Mouse (Mus musculus): ENCODE measurements around the gene Ifitm1.

Ifitm1 gene

DNA sequence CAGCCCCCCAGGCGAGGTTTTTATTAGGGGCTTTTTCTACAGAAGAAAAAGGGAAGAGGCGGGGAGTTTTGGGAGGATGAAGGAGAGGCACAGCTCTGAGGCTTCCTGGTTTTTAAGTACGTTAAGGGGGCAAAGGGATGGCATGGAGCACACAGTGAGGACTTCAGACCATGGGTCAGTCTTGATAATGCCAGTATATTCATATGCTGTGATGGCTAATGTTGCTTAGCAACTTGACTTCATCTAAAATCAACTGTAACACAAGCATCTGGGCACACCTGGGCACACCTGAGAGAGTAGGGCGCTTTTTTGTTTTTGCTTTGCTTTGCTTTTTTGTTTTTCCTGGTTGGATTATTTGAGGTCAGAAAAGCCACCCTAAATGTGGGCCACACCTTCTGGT, at the start of gene Ifitm1:
Gene Ifitm1, plus strand, starts transcription at position 301 of the 400 bp plus-strand sequence.
- DNase-seq, result no peak

DNA sequence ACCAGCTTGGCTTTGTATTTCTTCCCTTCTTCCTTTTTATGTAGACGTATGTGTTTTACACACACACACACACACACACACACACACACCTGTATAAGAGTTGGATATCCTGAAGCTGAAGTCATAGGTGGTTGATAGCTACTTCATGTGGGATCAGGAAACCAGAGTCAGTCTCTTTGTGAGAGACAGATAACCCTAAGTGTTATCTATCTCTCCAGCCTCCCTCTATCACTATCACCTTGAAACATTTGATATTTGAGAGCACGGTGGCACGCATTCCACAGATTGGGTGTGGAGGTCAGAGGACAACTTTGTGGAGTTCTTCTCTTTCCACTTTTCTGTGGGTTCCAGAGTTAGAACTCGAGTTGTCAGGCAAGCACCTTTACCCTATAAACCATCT, 47.1 kb upstream of the Ifitm1 start:
- no peak for DNase-seq

DNA sequence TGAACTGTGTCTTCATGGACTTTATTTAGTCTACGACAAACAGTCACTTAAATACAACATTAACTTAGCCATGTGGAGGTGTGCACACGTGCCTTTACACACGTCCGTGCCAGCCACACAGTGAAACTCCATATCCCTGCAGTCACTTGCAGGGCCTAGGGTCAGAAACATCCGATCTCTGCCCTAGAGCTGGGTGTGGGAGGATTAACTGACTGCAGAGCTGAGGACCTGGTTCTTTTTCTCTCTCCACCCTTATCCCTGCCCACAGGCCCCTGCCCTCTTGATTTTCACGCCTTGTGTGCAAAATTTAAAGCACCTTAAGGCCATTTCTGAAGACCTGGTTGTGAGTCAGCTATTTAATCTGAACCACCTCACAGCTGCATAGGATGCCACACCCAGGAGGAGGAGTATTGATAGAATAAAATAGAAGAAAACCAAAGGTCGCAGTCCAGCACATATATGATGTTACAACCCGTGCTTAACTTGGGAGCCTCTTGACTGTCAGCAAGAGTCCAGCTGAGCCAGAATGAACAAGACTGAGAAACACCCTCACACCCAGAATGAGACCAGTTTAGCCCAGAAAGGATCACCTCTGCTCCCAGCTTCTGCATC, 46.5 kb upstream of the Ifitm1 start, which contains the start of gene Nlrp6:
Gene Nlrp6, plus strand, starts transcription at position 485 of the 612 bp plus-strand sequence.
- DNase-seq, result no peak

DNA sequence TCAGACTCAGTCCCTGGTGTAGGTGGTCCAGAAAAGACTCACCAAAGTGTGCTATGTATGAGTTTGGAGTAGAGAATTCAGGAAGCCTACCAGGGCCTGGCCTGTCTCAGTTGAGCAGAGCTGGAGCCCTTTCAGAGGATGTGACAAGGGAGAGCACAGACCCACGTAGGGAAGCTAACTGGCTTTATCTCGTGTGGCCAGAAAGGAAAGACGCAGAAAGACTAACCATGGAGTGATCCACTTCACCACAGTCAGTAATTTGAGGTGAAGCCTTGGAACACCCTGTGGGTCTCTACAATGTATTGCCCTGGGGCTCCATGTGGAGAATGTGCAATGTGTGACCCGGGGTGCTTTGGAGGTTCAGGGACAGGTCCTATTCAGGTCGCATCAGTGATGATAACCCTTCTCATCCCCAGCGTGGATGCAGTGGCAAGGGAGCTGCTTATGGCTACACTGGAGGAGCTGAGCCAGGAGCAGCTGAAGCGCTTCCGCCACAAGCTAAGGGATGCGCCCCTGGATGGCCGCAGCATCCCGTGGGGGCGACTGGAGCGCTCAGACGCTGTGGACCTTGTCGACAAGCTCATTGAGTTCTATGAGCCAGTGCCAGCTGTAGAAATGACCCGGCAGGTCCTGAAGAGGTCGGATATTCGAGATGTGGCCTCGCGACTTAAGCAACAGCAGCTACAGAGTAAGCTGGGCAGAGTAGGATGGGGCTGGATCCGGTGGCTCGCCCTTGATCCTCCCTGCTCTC, 45.6 kb upstream of the Ifitm1 start:
- DNase-seq, result no peak

DNA sequence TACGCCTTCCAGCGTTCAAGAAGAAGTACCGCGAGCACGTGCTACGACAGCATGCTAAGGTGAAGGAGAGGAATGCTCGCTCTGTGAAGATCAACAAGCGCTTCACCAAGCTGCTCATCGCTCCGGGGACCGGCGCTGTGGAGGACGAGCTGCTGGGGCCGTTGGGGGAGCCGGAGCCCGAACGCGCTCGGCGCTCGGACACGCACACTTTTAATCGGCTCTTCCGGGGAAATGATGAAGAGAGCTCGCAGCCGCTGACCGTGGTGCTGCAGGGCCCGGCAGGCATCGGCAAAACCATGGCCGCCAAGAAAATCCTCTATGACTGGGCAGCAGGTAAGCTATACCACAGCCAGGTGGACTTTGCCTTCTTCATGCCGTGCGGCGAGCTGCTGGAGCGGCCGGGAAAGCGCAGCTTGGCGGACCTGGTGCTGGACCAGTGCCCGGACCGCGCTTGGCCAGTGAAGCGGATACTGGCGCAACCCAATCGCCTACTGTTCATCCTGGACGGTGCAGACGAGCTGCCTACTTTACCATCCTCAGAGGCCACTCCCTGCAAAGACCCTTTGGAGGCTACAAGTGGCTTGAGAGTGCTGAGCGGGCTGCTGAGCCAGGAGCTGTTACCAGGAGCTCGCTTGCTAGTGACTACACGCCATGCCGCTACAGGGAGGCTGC, 44.5 kb upstream of the Ifitm1 start:
- no peak for DNase-seq

DNA sequence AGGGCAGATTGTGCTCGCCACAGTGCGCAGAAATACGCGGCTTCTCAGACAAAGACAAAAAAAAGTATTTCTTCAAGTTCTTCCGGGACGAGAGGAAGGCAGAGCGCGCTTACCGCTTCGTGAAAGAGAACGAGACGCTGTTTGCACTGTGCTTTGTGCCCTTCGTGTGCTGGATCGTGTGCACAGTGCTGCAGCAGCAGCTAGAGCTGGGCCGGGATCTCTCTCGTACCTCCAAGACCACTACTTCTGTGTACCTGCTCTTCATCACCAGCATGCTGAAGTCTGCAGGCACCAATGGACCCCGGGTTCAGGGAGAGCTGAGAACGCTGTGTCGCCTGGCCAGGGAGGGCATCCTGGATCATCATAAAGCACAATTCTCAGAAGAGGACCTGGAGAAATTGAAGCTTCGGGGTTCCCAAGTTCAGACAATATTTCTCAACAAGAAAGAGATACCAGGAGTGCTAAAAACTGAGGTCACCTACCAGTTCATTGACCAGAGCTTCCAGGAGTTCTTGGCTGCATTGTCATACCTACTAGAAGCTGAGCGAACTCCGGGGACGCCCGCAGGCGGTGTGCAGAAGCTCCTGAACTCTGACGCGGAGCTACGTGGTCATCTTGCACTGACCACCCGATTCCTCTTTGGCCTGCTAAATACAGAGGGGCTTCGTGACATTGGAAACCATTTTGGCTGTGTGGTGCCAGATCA, 43.8 kb upstream of the Ifitm1 start:
- DNase-seq, result no peak

DNA sequence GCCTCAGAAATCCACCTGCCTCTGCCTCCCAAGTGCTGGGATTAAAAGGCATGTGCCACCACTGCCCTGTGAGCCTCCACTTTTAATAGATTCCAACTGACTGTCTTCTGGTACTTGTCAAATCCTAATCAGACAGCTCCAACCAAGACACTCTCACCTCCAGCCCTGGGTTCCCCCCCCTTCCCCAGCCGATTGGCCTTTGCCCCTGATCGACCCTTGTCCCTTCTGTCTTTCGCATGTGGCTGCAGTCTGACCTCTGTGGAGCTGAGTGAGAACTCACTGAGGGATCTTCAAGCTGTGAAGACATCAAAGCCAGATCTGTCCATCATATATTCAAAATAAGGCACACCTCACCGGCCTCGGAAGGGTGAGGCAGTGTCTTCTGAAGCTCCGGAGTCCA, 39.8 kb upstream of the Ifitm1 start:
- no peak for DNase-seq

DNA sequence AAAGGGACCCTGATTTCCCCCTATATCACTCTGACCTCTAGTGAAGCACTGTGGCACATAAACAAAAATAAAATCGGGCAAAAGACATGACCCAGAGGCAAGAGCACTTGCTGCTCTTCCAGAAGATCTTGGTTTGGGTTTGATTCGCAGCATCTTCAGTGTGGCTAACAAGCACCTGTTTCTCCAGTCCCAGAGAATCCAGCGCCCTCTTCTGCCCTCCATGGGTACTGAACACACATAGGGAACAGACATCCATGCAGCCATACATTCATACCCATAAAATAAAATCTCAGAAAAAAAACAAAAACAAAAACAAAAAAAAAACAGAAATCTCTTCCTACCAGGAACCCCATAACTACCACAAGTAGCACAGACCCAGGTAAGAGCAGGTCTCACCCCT, 28.6 kb upstream of the Ifitm1 start:
- peak; percentile 38 for DNase-seq

DNA sequence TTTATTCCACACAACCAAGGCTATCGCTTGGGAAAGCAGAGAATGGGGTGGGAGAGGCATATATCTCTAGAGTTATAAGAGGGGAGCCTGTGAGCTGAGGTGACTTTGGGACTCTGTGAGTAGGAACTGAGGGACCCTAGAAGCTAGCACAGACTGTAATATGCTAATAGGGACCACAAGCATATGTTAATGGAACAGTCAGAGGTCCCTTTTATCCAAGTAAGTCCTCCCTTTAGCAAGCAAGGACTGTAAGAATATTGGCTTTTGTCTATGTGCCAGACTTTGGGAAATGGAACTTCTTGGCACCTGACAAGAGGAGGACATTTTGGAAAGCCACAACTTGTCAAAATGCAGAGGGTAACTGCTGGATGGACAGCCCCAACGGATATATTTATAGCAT, 28.1 kb upstream of the Ifitm1 start:
- DNase-seq, result no peak

DNA sequence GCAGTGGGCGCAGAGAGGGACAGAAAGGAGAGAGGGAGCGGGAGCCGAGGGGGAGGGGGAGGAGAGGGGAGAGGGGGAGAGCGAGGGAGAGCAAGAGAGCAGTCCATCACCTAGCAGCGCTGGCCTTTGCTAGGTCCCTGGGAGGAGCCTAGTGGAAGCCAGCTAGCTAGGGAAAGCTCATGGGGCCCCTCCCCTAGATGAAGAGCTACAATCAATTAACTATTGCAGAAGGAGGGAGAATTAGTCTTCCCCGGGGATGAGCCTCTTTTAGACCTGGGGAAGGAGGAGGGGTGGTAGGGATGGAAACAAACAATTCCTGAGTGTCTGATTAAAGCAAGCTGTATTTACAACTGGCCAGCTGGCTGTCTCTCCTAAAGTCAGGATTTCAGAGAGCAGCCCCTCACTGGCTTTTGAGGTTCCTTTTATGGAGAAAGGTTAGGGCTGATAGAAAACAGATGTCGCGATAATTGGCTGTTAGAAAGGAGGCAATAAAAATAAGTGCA, 27.3 kb upstream of the Ifitm1 start:
- DNase-seq, result no peak

DNA sequence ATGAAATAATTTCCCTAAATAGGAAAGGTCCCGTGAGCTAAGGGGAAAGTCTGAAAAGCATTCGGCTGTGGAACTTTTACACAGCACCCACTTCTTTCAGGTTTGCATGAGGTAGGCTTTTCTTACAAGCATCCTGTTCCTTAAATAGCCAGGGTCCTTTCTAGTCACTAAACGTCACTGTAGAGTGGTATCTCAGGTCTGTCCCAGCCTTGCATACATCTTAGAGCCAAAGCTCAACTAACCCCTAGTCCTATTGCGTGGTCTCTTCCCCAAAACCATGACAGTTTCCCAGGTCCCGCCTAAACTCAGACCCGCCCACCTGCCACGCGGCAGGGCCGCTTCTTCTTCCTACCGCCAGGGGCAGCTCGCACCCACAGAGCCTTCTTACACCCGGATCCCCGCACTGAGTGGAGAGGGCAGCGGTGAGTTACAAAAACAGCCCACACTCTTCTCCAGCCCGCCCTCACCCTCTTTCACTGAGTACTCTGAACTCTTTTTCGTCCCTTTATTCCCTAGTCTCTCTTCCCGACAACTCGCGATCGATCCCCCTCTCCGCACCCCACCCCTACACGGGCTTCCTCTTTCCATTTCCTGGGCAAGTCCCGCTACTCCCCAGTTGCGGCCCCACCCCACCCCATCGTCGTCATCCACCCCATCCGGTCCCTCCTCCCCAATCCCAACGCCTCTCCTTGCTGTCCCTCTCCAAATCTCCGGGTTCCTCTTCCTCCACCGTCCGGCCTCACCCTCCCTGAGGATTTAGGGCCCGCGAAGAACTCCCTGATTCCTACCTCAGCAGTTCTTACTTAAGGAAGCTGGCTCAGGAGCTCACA, 25.6 kb upstream of the Ifitm1 start, which contains the start of gene Pgghg:
Gene Pgghg, plus strand, starts transcription at position 170 of the 830 bp plus-strand sequence.
- peak; percentile 83 for DNase-seq

DNA sequence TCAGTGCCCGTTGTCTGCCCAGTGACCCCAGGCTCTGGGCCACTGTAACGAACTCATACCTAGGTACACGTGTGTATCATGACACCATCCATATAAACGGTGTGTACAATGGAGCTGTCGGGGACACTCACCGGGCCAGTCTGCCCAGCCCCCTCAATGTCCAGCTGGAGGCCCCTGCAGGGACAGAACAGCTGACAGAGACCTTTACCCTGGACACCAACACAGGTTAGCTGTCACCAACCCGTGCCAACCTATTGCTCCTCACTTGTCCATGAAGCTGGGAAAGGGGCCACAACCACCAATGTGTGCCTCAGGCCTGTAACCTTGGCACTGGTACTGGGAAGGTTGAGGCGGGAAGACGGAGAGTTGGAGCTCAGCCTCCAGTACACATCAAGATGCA, 24.7 kb upstream of the Ifitm1 start:
- DNase-seq, result peak; percentile 25

DNA sequence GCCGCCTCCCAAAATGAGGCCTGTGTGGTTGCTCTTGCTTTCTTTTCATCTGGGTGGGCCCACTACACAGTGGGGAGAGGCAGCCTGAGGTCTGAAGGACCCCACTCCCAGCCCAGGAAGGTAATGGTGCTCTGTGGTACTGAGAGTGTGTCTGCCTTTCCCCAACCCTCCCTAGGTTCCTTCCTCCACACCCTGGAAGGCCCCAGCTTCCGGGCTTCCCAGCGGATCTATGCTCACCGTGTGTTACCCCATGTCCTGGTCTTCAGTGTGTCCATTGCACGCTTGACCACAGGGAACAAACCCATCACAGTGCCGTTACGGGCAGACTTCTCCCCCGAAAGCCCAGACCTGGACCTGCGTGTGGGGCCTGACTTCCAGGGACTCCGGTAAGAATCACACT, 24.2 kb upstream of the Ifitm1 start:
- DNase-seq, result no peak

DNA sequence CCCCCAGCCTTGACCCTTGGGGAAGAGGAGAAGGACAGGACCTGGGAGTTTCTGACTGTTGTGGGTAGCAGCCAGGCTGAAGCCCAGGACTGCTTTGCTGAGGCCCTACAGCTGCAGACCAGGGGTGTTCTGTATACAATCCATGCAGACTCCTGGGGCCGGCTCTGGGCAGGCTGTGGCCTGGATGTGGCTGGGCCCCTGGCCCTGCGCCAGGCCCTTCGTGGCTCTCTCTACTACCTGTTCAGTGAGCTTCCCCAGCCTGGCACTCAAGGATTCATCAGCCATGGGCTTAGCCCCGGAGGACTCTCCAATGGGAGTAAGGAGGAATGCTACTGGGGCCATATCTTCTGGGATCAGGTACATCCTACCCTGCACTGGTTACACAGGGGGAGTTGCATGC, 23.7 kb upstream of the Ifitm1 start:
- no peak for DNase-seq

DNA sequence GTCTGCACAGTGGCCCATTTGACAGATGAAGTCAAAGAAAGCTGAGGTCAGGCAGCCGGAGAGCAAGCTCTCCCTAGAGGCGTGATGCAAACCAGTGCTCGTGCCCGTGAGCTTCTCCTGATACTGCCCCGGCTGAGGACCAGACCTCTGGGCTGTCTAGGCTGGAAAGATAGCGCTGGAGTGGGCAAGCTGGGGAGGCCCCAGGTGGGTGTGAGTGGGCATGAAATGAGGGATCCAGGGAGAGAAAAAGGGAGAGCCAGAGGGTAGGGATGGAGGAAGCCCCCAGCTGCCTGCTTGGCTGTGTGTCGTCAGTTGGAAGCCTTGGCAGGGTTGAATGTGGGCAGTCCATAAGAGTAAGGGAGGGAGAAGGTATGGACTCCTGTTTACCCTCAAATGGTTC, 22.8 kb upstream of the Ifitm1 start:
- DNase-seq, result no peak

DNA sequence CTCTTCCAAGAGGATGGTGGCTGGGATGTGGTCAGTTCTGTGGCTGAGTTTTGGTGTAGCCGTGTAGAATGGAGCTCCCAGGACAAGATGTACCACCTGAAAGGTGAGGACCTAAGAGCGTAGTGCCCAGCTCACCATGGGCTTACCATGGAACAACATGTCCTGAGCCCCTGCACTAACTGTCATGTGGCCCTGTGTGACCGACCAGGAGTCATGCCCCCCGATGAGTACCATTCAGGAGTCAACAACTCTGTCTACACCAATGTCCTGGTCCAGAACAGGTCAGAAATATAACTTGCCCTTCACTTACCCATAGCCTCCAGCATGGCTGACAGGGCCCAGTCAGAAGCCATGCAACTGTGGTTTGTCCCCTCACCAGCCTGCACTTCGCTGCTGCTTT, 21.8 kb upstream of the Ifitm1 start:
- DNase-seq, result no peak

DNA sequence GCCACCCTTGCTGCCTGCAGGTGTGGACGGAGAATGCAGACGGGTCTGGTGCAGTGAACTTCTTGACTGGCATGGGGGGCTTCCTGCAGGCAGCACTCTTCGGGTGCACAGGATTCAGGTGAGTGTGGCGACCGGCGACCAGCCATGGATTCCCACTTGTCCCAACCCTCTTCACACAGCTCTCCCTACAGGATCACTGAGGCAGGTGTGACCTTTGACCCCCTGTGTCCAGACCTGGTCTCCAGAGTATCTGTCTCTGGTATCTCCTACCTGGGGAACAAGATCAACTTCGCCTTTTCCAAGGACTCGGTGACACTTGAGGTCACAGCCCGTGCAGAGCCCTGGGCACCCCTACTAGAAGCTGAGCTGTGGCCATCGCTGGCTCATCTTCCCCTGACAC, 20.7 kb upstream of the Ifitm1 start:
- DNase-seq, result no peak

DNA sequence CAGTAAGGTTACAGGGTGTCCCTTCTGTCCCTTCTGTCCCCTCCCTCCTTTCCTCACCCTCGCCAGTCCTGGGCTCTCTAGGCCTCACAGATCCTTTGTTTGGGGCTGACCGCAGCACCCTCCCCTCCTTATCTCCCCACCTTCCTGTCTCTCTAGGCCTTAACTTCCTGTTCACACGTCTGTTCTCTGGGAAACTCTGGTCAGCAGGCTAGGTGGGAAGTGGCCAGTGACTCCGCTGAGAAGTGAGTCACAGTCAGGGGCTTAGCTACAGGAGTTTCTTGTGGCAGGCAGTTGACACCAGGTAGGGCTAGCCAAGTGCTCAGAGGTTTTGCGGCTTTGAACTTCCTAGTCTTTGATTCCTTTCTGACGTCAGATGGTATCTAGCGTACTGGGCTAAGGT, 20.0 kb upstream of the Ifitm1 start:
- DNase-seq, result no peak

DNA sequence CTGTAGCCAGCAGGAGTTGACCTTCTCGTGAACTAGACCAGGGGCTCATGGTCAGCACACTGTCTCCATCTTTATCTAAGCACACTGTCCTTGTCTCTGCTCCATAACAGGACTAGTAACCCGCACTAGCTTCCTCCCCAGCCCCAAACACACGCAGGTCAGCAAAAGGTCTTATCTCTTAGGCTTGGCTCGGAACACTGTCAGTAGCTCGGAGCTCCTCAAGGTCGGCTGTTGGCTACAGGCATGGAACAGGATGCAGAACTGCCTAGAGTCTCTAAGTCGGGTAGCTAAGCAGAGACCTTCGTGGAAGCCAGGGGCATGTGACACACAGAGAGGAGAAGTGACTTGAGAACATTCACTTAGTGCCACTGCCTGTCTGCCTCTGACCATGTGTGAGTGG, 18.9 kb upstream of the Ifitm1 start:
- DNase-seq, result no peak

DNA sequence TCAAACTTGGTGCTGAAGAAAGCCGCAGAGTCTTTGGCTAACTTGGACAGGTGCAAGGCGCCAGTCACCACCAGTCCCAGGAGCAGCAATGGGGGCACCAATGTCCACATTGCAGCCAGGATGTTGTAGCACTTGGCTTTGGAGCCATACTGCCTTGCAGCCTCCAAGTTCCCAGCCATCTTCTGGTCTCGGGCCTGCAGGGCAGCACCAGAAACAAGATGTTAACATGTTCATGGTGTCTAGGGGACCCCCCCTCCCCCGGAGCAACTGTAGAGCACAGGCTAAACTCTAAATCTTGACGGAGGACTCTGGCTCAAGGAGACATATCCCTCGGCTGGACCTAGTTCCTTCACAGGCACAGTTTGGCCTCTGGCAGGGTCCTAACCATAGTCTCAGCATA, 17.8 kb upstream of the Ifitm1 start:
- DNase-seq, result no peak

DNA sequence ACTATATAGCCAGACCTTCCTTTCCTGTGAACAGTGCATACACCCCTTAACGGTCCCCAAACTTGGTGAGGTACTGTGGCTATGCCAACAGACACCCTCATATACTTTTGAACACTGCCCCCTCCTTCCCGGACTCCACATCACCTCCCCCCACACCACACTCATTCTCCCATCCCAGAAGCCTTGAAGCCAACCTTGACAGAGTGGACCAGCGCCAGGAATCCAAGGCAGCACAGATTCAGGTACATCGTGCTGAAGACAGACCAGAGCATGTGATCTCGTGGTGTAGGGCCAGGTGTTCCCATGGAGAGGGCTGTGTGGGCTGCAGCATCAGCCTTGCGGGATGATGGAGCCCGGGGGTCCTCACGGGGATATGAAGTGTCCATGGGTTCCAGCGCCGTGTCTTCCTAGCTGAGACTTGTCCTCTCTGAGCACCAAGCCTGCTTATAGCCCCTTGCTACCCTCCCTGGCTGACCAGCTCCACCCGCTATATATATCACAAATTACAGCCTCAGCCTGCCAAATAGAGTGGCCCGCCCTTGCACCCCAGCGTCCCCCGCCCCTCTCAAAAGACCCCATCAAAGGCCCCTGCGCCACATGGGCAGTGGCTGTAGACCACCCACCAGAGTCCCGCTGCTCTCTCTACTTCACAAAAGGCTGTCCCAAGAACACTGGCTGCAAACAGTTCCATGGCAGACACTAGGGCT, 17.0 kb upstream of the Ifitm1 start, which contains the start of gene Ifitm5:
Gene Ifitm5, minus strand, starts transcription at position 468 of the 707 bp plus-strand sequence.
- DNase-seq, result no peak

DNA sequence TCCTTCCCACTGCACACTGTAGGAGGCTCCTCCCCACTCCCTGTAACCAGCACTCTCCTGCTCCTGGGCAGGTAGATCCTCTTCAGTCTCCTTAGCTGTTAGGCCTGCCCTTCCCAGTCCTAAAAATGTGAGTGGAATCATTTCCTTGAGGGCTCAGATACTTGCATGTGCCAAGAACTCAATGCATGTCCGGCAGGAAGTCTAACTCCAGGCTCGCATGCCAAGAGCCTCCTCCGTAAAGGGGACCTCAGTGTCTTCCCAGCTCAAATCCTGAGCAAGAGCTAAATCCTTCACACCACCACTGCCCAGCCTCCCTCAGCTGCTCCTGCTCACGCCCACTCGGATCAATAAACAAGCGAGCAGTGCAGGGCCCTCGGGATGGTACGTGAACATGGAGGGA, 16.0 kb upstream of the Ifitm1 start:
- DNase-seq, result no peak
